Mouse (Mus musculus) lung, postnatal 4 days (tissue): Measurements from ENCODE around the gene Zdhhc3.

Experiments used
- DNase-seq, 2 experiments: peaks; one replicate each; pipeline ENCODE4 v3.0.0; 2021

Gene Zdhhc3

GRCm38 (mm10) chr9:123113931-123114330 is 926 bp upstream of the Zdhhc3 start:
- DNase-seq, result no peak

GRCm38 (mm10) chr9:123111751-123112221 is 1.2 kb downstream of the Zdhhc3 start:
- no peak for DNase-seq

GRCm38 (mm10) chr9:123109188-123109587 is 3.8 kb downstream of the Zdhhc3 start:
- no peak for DNase-seq

- no peak for DNase-seq
Observed at GRCm38 (mm10) chr9:123107186-123107585, 5.8 kb downstream of the Zdhhc3 start.

GRCm38 (mm10) chr9:123104362-123104761 is 8.6 kb downstream of the Zdhhc3 start:
- peak in 1 of 2 experiments; percentile 47 for DNase-seq

GRCm38 (mm10) chr9:123103425-123103824 is 9.6 kb downstream of the Zdhhc3 start:
- DNase-seq, result no peak

- DNase-seq, result no peak
Observed at GRCm38 (mm10) chr9:123099631-123100455, 13.2 kb downstream of the Zdhhc3 start.

- DNase-seq, result no peak
Observed at GRCm38 (mm10) chr9:123090844-123091243, 22.2 kb downstream of the Zdhhc3 start.

GRCm38 (mm10) chr9:123087558-123087957 is 25.4 kb downstream of the Zdhhc3 start:
- no peak for DNase-seq

GRCm38 (mm10) chr9:123085373-123085772 is 27.6 kb downstream of the Zdhhc3 start:
- peak; percentile 38 to 69 for DNase-seq

- DNase-seq, result no peak
Observed at GRCm38 (mm10) chr9:123080796-123081195, 32.2 kb downstream of the Zdhhc3 start.

- DNase-seq, result no peak
Observed at GRCm38 (mm10) chr9:123080355-123080754, 32.6 kb downstream of the Zdhhc3 start.

GRCm38 (mm10) chr9:123079149-123079548 is 33.9 kb downstream of the Zdhhc3 start:
- DNase-seq, result no peak

GRCm38 (mm10) chr9:123060172-123060571 is 52.8 kb downstream of the Zdhhc3 start:
- DNase-seq, result no peak

GRCm38 (mm10) chr9:123058724-123059292 is 54.2 kb downstream of the Zdhhc3 start:
- peak in 1 of 2 experiments; percentile 21 for DNase-seq

GRCm38 (mm10) chr9:123047665-123048064 is 65.3 kb downstream of the Zdhhc3 start:
- no peak for DNase-seq

GRCm38 (mm10) chr9:123034426-123034825 is 78.6 kb downstream of the Zdhhc3 start, which contains the start of gene Tgm4:
TSS of gene Tgm4 (plus strand) at chr9:123034726.
- DNase-seq, result no peak

- DNase-seq, result no peak
Observed at GRCm38 (mm10) chr9:123031496-123032246, 81.3 kb downstream of the Zdhhc3 start.

GRCm38 (mm10) chr9:123024201-123024600 is 88.8 kb downstream of the Zdhhc3 start:
- DNase-seq, result no peak

GRCm38 (mm10) chr9:123021636-123022379 is 91.2 kb downstream of the Zdhhc3 start:
- no peak for DNase-seq

- peak; percentile 89 to 94 for DNase-seq
Observed at GRCm38 (mm10) chr9:123020995-123021631, 91.9 kb downstream of the Zdhhc3 start, which contains the start of gene Tmem42. TSS of gene Tmem42 (plus strand) at chr9:123021326.
